Mouse (Mus musculus) thymus, postnatal 0 days (tissue): ENCODE measurements around the gene Atl2. TPM values are rescaled to one million over a fixed set of nuclear protein-coding genes. Genes with fewer than 3 reads are reported as not detected.

ENCODE experiments used
- DNase-seq: peaks from one replicate; pipeline ENCODE4 v3.0.0-alpha.2; 2015; ENCODE audit warnings: low spot score
- polyA plus RNA-seq: library from polyadenylated mRNA; unstranded; fragments of >200 nt; fragmentation: Nextera tagmentation; extraction: Ambion mirVana; gene quantifications from 2 replicates; pipeline ENCODE4 v1.2.1, GENCODE M21; 2015

Atl2 gene
- polyA plus RNA-seq, 1 experiment from 2014 or later, result 146 TPM

DNA sequence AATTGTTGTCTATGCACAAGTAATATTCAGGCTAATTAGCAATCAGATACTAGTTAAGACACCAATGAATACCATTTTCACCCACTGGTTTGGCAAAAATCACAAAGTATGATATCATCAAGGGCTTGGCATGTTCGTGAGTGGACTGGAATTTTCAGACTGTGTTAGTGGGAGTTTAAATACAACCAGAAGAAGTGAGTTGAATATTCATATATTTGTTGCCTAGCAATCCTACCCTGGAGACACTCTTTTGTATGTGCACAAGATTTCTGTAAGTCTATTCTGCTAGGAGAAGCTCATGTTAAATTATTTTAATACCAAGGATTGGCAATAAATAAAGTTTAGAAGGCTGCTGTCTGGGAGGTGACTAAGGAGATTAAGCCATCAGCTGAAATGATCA lies 71.5 kb downstream of the Atl2 start:
- DNase-seq, result no peak

GRCm38 (mm10) chr17:79818884-79819283 lies 77.0 kb downstream of the Atl2 start:
- no peak for DNase-seq

- DNase-seq, result no peak
Observed at GRCm38 (mm10) chr17:79817995-79818394, 77.9 kb downstream of the Atl2 start.

GRCm38 (mm10) chr17:79817551-79817950 lies 78.4 kb downstream of the Atl2 start:
- no peak for DNase-seq

GRCm38 (mm10) chr17:79816896-79817295 lies 79.0 kb downstream of the Atl2 start:
- DNase-seq, result peak; percentile 14

- no peak for DNase-seq
Observed at GRCm38 (mm10) chr17:79810421-79810820, 85.5 kb downstream of the Atl2 start.

DNA sequence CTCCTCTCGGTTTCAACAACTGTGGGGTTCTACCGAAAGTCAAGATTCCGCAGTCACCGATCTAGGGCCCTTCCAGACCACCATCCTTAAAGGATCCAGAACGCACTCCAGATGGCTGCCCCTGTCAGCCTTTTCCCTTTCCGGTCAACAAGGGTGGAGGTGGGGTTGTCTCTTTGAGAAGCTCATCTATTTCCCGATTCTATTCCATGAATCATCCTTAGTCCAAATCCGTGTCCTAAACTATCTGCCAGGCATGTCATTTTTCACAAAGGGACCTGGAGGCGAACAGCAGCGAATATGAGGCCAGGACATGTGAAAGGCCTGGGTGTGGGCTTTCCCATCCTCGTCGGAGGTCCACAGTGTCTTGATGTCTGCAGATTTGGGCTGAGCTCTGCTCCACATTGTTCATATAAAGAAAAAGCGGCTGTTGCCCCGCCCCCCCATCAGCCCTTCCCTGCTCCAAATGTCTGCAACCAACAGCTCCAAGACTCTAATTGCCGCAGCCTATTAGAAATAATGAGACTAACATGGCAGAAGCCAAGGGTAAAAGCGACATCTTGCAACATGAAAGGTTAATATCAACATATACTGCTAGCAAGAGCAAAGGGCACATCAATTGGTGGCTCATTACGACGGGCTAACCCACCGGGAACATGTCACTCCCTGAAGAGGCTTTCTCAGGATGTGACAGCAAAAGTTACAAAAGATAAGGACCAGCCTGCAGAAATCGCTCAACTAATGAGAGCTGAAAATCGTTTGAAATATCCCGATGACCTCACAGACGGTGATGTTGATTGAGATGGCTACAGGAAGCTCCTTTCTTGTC lies 86.2 kb downstream of the Atl2 start:
- no peak for DNase-seq

DNA sequence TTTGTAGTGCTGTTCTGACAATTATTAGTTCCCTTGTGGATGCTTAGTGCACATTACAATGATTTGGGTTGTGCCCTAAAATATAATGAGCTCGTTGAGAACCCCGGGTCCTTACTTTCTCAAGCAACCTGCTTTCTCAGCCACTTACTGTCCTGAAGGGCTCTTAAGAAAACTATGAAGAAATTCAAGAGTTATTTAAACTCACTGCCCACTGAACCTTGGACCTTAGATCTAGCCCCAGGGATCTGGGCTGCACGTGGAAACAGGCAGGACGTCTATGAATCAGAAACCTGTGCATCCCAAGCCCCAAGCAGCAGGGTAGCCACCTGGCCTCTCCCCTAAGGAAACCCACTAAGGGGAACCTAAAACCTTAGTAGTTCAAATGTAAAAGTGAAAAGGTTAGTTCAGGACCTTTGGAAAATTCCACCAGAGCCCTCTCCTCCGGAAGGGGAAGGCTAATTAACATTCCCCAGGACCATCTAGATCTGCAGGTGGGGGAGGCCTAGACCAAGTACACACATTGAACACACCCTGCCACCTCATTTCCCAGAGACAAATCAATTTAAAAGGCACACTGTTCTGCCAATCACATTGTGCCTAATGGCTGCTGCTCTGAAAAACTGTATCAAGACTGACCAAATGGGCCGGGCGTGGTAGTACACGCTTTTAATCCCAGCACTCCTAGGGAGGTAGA lies 88.5 kb downstream of the Atl2 start:
- DNase-seq, result no peak

DNA sequence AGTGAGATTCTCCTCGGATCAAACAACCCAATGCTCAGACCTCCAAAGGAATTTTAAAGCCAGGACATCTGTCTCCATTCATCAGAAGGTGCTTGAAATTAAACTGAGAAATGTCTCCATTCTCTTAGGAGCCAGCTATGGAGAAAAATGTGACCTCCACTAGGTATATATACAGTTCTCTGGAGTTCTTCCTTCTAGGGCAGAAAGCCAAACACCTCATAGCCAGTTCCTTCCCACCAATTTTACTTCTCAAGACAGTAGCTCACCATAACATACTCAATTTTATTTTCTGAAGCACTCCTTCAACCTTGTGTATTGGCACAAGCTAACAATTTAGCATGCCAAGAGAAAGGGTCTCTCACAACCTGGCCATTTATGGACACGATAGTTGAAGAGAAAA lies 91.2 kb downstream of the Atl2 start:
- no peak for DNase-seq

DNA sequence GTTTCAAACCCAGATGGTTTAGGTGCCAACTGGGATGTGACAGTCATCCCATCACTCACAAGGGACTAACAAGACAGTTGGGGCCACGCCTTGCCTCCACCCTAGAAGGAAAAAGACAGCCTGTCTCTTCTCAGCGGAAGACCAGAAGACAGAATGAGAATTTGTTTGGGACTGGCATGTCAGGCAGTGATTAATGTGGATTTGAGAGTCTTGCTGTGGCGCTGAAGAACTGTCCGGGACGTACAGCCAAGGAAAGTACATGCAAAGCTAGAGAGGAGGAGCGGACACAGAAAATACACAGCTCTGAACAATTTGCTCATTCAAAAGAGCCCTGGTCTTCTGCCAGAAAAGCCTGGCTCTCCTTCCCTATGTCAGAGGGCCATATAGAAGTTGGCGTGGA lies 93.9 kb downstream of the Atl2 start:
- no peak for DNase-seq

GRCm38 (mm10) chr17:79798831-79799230 lies 97.1 kb downstream of the Atl2 start:
- DNase-seq, result no peak

Other genes starting within 250 kb of the Atl2 start
- 2.7 and 2.9 TPM in 2 replicates for gene Cyp1b1, start 181.1 kb downstream of the Atl2 start, polyA plus RNA-seq
- gene Hnrnpll, start 166.2 kb upstream of the Atl2 start, polyA plus RNA-seq, result 58.1 and 68.5 TPM in 2 replicates
- gene Galm, start 231.3 kb upstream of the Atl2 start, polyA plus RNA-seq, result 7.6 and 8.4 TPM in 2 replicates